Mouse (Mus musculus) embryo, embryonic 11 days (tissue): Measurements from ENCODE around the gene H2-DMa.
"Not testable (repeated sequence)": the region's sequence is repeated elsewhere in the genome, so short reads cannot be mapped to it uniquely, and the experiment has no call there.

Source experiments
- DNase-seq: peaks from one replicate; pipeline ENCODE4 v3.0.0-alpha.2; 2015

Gene H2-DMa

DNA sequence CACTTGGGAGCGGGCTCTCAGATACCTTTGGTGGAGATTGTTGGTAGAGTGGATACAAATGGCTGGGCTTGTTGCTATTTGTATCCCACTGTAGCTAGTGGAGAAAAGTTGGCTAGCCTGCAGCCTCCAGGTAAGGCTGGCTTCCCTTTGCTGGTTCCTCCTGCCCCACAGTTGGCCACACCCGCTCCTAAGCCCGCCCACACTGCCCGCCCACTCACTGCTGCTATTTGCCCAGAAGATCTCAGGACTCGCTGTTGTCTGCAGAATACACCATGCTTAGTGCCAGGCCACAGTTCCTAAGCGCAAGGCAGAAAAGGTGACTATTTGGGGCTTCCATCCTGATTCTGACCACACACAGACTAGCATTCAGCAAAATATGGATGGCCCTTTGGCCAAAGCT lies 8.1 kb downstream of the H2-DMa start:
- peak; percentile 32 for DNase-seq

GRCm38 (mm10) chr17:34128264-34128937 lies 9.1 kb downstream of the H2-DMa start:
- no peak for DNase-seq

GRCm38 (mm10) chr17:34128944-34129791 lies 9.8 kb downstream of the H2-DMa start:
- DNase-seq = peak; percentile 54

- no peak for DNase-seq
Measured at GRCm38 (mm10) chr17:34130073-34130947, 11.0 kb downstream of the H2-DMa start.

- DNase-seq = no peak
Measured at GRCm38 (mm10) chr17:34131911-34132310, 12.6 kb downstream of the H2-DMa start.

GRCm38 (mm10) chr17:34133289-34133688 lies 13.9 kb downstream of the H2-DMa start:
- DNase-seq = no peak

- DNase-seq = no peak
Measured at GRCm38 (mm10) chr17:34134451-34134850, 15.1 kb downstream of the H2-DMa start.

GRCm38 (mm10) chr17:34135297-34136224 lies 16.2 kb downstream of the H2-DMa start:
- peak; percentile 99 for DNase-seq

DNA sequence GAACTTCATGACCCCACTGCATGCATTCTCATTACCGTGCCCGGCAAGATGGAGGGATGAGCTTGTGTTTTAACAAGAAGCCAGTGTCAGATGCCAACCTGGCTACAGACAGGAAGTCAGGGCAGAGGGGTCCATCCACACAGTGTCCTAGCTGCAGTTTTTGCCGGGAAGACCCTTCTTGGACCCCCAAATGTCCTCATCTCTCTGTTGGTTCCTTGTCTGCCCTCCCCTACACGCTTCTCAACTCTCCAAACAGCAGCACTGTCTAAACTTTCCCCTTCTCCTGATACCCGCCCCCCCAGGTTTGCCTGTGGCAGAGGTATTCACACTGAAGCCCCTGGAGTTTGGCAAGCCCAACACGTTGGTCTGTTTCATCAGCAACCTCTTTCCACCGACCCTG lies 18.3 kb downstream of the H2-DMa start:
- no peak for DNase-seq

GRCm38 (mm10) chr17:34138655-34139054 lies 19.3 kb downstream of the H2-DMa start:
- no peak for DNase-seq

DNA sequence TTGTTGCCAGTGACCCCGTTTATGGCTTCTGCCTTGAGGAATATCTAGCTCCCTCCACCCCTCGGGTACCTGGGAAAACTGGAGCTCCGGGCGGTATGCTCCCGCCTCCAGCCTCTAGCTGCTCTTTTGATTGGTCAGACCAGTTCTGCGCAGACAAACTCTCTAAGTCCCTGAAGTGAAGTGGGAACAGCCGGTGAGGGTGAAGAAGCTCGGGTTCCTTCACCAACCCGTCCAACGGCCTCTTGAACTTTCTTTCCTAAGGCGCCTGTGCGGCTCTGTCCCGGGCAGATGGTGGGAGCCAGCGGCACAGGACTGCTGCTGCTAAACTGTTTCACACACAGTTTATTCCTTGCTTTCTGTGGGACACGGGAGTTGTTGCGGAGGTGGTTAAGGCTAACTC lies 20.1 kb downstream of the H2-DMa start:
- peak; percentile 75 for DNase-seq

- DNase-seq = no peak
Measured at GRCm38 (mm10) chr17:34140240-34140639, 20.9 kb downstream of the H2-DMa start.

DNA sequence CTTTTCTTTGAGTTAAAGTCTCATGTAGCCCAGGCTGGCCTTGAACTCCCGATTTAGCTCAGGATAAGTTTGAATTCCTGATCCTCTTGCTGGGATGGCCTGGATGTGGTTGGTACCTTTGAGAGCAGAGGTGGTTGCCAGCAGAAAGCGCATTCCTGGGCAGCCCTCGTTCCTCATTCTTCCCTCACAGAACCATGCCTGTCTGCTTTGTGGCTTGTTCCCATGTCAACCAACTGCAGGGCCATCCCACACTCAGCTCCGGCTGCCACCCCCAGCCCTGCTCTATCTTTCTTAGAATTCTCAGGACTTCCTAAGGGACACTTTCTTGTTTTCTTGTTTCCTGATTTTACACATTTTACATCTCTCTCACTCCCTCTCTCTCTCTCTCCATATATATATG lies 22.1 kb downstream of the H2-DMa start:
- DNase-seq = no peak

DNA sequence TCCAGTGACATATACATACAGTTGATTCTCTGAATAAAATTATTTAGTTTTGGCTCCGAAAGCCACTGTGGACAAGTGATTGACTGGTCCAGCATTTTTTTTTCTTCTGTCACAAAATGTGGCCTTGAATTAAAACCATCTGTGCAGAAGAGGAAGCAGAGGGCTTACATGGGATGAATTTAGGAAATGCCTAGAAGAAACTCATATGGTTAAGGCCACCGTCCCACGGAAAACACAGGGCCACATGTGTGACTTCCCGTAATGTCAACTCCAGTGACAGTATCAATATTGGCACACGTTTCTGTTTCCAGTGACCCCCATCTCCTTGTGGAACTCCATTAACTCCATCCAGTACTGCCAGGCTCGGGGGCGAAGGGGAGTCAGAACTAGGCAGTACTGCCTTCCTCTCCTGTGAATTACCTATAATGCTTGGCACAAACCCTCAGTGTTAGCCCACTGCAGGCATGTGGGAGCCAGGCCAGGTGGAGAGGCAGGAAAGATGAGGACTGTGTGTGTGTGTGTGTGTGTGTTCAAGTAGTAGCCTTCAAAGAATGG lies 23.2 kb downstream of the H2-DMa start:
- no peak for DNase-seq

GRCm38 (mm10) chr17:34143033-34143432 lies 23.7 kb downstream of the H2-DMa start, which contains the start of gene H2-DMb2:
H2-DMb2 (plus strand) TSS chr17:34143307.
- DNase-seq = no peak

GRCm38 (mm10) chr17:34143461-34143860 lies 24.1 kb downstream of the H2-DMa start:
- DNase-seq = no peak

GRCm38 (mm10) chr17:34144221-34144620 lies 24.9 kb downstream of the H2-DMa start:
- DNase-seq = not testable (repeated sequence)

- no peak for DNase-seq
Measured at GRCm38 (mm10) chr17:34144960-34145371, 25.6 kb downstream of the H2-DMa start.

GRCm38 (mm10) chr17:34152923-34153322 lies 33.6 kb downstream of the H2-DMa start, which contains the start of gene H2-DMb1:
H2-DMb1 (plus strand) TSS chr17:34153072.
- DNase-seq = peak; percentile 39

DNA sequence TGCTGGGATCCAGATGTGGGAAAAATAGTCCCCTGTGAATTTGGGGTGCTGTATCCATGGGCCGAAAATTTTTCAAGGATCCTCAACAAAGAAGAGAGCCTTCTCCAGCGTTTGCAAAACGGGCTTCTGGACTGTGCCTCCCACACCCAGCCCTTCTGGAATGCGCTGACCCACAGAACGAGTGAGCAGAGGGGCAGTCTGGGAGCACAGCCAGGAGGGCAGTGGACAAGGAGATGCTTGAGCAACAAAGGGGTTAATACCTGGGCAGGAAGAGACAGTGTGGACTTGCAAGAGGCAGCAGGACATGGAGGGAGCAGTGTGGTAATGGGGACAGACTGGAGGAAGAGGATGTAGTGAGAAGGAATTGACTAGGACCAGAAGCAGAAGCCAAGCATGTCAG lies 36.2 kb downstream of the H2-DMa start:
- no peak for DNase-seq

DNA sequence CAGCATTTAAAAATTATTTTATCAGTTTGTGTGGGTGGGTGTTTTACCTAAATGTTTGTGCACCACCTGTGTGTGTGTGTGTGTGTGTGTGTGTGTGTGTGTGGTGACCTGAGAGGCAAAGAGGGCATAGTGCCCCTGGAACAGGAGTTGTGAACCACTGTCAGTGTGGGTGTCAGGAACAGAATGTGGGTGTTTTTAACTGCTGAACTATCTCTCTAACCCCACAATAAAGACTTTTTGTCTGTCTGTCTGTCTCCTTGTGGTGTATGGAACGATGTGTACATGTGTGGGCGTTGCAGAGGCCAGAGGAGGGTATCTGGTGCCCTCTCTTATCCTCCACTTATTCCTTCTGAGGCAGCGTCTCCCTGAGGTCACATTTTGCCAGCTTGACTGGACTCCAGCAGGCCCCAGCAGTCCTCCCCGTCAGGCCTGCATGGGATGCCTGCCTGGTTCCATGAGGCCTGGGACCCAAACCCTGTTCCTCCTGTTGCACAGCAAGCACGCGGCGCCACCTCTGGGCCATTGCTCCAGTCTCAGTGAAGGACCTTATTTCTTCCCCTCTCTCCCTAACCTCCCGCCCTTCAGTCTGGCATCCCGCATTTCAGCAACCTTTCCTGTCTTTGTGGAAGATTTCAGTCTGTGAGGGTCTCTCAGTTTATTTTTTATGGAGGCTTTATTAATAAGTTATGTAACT lies 45.0 kb downstream of the H2-DMa start:
- DNase-seq = peak; percentile 38
